Mouse (Mus musculus) bone marrow, adult 2 months (tissue): ENCODE measurements around the gene Frmpd2.

Source experiments
- CTCF ChIP-seq: fragments of 200-500 bp; IDR thresholded peaks from 2 replicates; pipeline ENCODE4 v1.5.1; 2011; ENCODE audit warnings: low read length, control low read depth; ENCODE audit not compliant: control insufficient read depth, insufficient read depth
- POLR2A ChIP-seq: fragments of 200-500 bp; IDR thresholded peaks from 2 replicates; pipeline ENCODE4 v1.6.1; 2011; ENCODE audit warnings: low read depth, mild to moderate bottlenecking, control low read depth, low read length, borderline replicate concordance; ENCODE audit not compliant: control insufficient read depth

DNA sequence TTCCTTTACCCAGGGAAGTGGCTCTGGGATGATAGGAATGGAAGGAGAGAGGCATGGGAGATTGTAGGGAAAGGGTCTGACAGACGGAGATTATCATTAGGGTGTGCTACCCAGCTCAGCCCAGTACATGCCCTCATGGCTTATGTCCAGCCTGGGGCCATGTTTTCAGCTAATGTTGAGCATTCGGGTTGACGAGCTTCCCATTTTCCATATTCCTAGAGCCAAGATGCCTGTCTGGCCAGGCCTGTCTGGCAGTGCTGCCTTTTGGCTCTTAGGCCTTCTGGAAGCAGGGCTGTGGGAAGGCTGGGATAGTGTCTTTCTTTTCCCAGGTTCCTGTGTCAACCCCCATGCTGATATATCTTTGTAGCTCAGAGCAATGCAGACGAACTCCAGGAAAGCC lies 35.2 kb downstream of the Frmpd2 start:
- TF ChIP-seq CTCF (no peak), POLR2A (no peak)
